Mouse (Mus musculus) inflammation-experienced regulatory T-cells (primary cell): ENCODE data around the gene Slc24a5. TPM values are rescaled to one million over a fixed set of nuclear protein-coding genes. Genes with fewer than 3 reads are reported as not detected.

Experiments used
- polyA plus RNA-seq, 2 experiments: library from polyadenylated mRNA; unstranded; fragments of 100-300 nt; shearing (Covaris generic); gene quantifications; one replicate each; pipeline ENCODE4 v1.2.1; 2017

The Slc24a5 gene
- polyA plus RNA-seq, result 1 to 10 TPM; 1.1 to 2.5 TPM

GRCm38 (mm10) chr2:125067894-125068293 is at the start of gene Slc24a5:
Gene Slc24a5 (plus strand): TSS chr2:125068124.

GRCm38 (mm10) chr2:125123477-125123852 is 55.5 kb downstream of the Slc24a5 start, which contains the start of gene Myef2:
Gene Myef2 (minus strand): TSS chr2:125123661.

DNA sequence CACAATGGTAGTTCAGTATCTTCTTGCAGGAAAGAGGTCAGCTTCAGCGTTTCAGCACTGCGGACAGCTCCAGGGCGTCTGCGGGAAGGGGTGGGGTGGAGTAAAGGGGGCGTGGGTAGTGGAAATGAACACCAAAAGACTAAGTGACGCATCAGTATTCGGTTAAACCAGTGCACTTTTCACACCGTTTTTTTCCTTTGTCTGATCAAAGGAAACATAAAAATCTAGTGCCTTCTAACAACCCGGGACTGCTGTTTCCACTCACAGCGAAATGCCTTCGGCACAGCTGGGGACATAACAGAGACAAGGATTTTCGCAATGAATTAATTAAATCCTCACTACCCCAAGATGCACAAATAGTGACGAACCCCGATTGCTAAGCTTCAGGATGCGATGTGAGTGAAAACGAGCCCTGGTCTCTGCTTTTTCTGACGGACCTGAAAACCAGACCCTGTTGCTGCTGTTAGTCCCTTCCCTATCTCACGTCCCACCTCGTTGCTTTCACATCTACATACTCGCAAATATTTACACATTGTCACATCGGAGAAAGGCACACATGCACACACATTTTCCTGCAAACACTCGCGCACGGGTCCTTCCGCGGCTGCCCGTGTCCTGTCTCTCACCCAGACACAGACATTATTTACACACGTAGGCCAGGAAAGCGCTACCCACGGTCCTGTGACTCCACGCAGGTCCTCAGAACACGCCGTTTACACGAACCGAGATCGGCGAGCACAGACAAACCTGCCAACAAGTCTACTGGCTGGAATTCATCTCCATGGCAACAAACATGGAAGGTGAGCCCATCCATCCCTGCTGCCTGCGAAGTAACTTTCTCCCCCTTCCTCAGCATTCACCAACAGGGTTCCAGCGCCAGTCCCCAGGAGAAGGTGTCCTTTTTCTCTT is 68.2 kb downstream of the Slc24a5 start, which contains the start of gene Ctxn2:
Ctxn2 (plus strand) TSS at position 790 of the 909 bp plus-strand sequence.

Other genes starting within 250 kb of the Slc24a5 start
- gene Myef2, start 55.5 kb downstream of the Slc24a5 start, polyA plus RNA-seq, result 10 to 100 TPM; 12.5 to 14.3 TPM
- gene Ctxn2, start 68.6 kb downstream of the Slc24a5 start, polyA plus RNA-seq, result not detected
- under 1 TPM in 1 of 2 experiments, not detected in 1; 0.33 TPM for gene Slc12a1, start 84.4 kb downstream of the Slc24a5 start, polyA plus RNA-seq
- gene Dut, start 179.1 kb downstream of the Slc24a5 start, polyA plus RNA-seq, result 10 to 100 TPM; 54.8 to 65.8 TPM